Mouse (Mus musculus) T-helper 1 cell (primary cell): ENCODE data around the gene Pfdn6.
"Not testable (repeated sequence)": the region's sequence is repeated elsewhere in the genome, so short reads cannot be mapped to it uniquely, and the experiment has no call there.

Source experiments
- in situ Hi-C: fragments of 300-600 bp; cut with MboI, MseI; formaldehyde crosslinking; loops from one replicate; pipeline ENCODE4 v1.15.1; 2025; ENCODE audit warnings: high pct_unique_total_duplicates

Pfdn6 gene

GRCm38 (mm10) chr17:33897114-33897794 lies 42.9 kb downstream of the Pfdn6 start:
- in situ Hi-C loops, result no loop called here

GRCm38 (mm10) chr17:33893011-33893410 lies 47.1 kb downstream of the Pfdn6 start:
- in situ Hi-C loops, result not testable (repeated sequence)

DNA sequence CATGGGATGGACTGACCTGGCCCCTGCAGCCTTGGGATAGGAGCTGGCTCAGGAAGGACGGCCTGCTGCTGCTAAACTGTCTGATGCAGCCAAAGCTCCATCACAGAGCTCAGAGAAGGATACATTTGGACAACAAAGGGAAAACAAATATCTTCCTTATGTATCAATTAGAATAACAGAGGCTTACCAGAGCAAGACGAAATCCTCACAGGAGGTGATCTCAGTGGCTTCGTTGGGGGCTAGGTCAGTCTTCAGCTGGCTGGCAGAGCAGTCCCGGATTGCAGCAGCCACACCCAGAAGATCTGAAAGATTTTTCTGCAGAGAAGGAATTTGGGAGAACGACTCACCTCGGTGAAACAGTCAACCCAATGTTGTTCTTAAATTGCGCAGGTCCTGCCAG lies 47.7 kb downstream of the Pfdn6 start:
- in situ Hi-C loops, result no loop called here

DNA sequence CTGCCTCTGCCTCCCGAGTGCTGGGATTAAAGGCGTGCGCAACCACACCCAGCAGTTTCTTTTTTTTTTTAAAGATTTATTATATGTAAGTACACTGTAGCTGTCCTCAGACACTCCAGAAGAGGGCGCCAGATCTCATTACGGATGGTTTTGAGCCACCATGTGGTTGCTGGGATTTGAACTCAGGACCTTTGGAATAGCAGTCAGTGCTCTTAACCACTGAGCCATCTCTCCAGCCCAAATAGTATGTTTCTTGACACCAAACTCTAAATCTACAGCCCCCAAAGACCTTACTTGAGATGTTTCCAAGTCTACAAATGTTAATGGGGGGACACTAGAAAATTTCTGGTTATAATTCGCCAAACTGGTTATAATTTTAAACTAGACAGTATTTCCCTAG lies 48.3 kb downstream of the Pfdn6 start:
- in situ Hi-C loops, result not testable (repeated sequence)

DNA sequence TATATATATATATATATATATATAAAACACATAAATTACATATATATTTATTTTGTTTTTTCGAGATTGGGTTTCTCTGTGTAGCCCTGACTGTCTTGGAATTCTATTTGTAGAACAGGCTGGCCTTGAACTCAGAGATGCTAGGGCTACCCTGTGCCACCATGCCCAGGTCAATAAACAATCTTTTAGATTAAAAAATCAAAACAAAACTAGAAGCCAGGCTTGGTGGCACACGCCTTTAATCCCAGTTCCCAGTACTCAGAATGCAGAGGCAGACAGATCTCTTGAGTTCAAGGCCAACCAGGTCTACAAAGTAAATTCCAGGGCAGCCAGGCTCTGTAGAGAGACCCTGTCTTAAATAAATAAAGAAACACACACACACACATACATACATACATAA lies 48.8 kb downstream of the Pfdn6 start:
- in situ Hi-C loops, result no loop called here

DNA sequence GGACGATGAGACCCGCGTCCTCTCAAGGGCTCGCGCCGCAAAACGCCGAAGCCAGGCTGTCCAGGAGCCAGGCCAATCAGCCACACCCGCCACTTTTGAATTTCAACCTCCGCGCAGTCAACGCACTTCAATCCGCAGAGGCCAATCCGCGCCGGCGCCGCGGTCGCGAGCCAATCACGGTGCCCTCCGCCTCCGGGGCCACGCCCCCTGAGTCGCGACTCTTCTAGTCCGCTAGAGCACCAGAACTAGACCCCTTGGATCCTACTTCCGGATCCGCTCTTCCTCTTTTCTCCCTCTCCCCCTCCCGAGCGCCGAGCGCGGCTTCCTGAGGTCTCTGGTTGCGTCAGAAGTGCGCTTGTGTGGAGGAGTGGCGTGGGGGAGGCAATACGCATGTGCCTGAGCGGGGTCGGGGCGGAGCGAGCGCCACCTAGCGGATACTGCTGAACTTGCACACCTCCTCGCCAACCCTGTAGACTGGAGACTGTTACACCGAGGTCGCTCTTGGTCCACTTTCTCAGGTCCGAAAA lies 49.5 kb downstream of the Pfdn6 start, which contains the start of gene Kifc1:
Gene Kifc1, minus strand, starts transcription at position 129 of the 527 bp plus-strand sequence.
- in situ Hi-C loops, result no loop called here

GRCm38 (mm10) chr17:33889941-33890532 lies 50.1 kb downstream of the Pfdn6 start:
- in situ Hi-C loops, result not testable (repeated sequence)
